Mouse (Mus musculus) left cerebral cortex, adult 2 months (tissue): ENCODE measurements at regions not wholly inside any gene's neighbourhood (a gene's known extent, or its start where the extent isn't known, plus 50 kb on each side); places are given as distances from the start of the nearest gene placed in this dataset.

Experiments used
- DNase-seq, 2 experiments: peaks; one replicate each; pipeline ENCODE4 v3.0.0; 2021 to 2022; ENCODE audit warnings: low spot score in 2 of 2, mixed read lengths in 1 of 2; ENCODE audit errors: extremely low spot score in 1 of 2
- H3K27ac ChIP-seq: fragments of 200-600 bp; 2 replicates; pipeline ENCODE4 v1.8.1; 2022
- H3K4me3 ChIP-seq: fragments of 200-600 bp; 2 replicates; pipeline ENCODE4 v1.8.1; 2022
- CTCF ChIP-seq: fragments of 200-600 bp; IDR thresholded peaks from 2 replicates; pipeline ENCODE4 v1.8.1; 2022; ENCODE audit warnings: antibody characterized with exemption, mild to moderate bottlenecking, moderate library complexity
- intact Hi-C: fragments of 180-260 bp; cut with DNase I; formaldehyde crosslinking; loops from one replicate; pipeline ENCODE4 v1.15.1; 2025

DNA sequence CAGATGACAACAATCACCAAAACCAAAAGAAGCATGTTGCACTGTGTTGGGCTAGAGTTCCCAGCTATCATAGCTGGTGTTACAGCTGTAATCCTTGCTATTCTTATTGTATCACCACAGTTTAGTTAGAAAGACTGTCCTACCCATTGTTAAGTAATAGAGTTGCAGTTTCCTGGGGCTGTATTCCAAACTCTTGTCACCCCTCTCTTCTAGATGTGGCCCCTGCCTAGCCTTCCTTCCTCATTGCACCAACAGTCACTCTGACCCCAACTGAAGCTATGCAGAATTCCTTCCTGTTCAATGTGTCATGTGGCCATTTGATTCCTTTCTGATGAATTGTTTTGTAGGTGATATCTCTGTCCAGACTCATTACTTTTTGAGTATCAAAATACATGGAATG is 87.8 kb upstream of the Clnk start:
- no peak overlapping the region for H3K4me3 ChIP-seq
- no peak for TF ChIP-seq CTCF
- H3K27ac ChIP-seq: no peak overlapping the region
- intact Hi-C loops: no loop called here
- no peak for DNase-seq

DNA sequence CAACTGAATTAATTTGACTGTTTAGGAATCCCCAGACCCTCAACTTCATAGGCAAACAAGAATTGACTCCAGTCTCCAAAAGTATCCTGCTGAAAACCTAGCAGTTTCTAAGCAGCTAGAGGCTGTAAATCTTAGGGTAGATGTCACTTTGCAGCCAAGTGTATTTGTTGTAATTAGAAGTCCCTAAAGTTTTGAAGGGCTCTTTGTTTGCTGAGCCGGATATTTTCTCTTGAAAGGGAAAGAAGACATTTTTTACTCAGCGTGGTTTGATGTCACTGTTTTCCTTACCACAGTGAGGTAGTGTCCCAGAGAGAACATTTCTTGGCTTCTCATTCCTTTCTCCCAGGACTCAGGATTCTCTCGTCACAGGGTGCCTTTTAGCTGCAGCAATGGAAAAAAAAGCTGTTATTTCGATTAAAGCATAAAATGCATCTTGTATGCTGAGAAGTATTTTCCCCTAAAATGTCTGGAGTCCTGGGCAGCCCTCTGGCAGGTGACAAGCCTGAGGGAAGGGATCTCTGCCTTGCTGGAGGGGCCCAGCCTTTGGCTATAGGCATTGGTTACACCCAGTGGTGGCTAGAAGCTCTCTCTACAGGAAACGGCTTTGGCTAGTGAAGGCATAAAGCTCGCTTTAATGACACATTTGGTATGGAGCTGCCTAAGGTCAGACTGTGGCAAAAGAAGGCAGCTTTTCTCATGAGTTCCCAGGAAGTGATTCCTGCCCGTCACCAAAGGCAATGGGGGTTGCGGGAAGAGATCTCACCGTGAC is 74.1 kb upstream of the Clnk start:
- intact Hi-C loops: loop anchor here (5.0 kb wide), 1 partner anchor 687 kb away; no protein-coding TSS in a partner anchor
- no peak overlapping the region for H3K4me3 ChIP-seq
- no peak for DNase-seq
- no peak overlapping the region for H3K27ac ChIP-seq
- no peak for TF ChIP-seq CTCF

DNA sequence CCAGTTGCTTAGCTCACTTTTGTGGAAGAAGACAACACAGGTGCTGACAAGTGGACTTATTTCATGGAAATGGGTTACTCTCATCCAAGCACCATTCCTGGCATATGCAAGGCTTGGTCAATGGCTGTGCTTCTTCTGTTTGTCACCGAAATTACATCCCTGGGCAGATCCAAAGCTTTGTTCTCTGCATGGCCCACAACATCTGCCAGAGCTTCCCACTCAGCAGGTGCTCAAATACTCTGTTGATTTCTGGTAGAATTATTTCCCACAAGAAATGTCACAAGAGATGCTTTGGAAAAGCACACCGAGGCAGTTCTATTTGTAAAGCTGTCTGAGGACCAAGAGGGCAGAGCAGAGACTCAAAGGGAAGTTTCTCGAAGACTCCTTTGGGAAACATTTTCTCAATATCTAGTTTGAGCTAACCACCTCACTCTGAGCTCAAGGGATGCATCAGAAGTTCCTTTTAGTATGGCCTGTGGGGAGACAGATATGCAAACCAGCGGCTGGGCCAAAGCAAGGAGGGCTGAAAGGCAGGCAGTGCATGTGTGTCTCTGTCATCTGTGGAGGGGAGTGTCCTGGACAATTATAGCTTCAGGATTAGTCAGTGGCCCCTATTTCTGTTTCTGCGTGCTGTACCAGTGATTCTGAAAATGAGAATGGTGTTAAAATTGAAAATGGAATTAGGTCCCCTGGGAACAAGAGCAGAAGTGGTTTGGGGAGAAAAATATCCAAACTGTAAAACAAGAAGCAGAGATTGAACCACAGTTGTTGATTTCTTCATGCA is 69.5 kb upstream of the Clnk start:
- DNase-seq: peak in 1 of 2 experiments; percentile 21
- intact Hi-C loops: loop anchor here (5.0 kb wide), 3 partner anchors 74 to 149 kb away; no protein-coding TSS in a partner anchor
- H3K4me3 ChIP-seq: no peak overlapping the region
- peak overlapping the region; percentile 63 for H3K27ac ChIP-seq
- no peak for TF ChIP-seq CTCF

GRCm38 (mm10) chr5:38932382-38933079 is 55.9 kb upstream of the Clnk start:
- TF ChIP-seq CTCF: no peak
- intact Hi-C loops: no loop called here
- H3K4me3 ChIP-seq: no peak overlapping the region
- H3K27ac ChIP-seq: no peak overlapping the region
- DNase-seq: no peak

GRCm38 (mm10) chr5:38927051-38927450 is 50.4 kb upstream of the Clnk start:
- no peak for TF ChIP-seq CTCF
- Histone ChIP-seq H3K27ac (no peak overlapping the region), H3K4me3 (no peak overlapping the region)
- no peak for DNase-seq
- intact Hi-C loops: no loop called here
